Mouse (Mus musculus): Measurements from ENCODE around the gene Slc35g2.
A peak's percentile ranks its signal among the peaks of the same experiment; 100 is the strongest.

Gene Slc35g2

GRCm38 (mm10) chr9:100558991-100559390 lies 11.9 kb downstream of the Slc35g2 start:
- DNase-seq, result peak; percentile 59 to 72

- no peak for DNase-seq
Observed at GRCm38 (mm10) chr9:100558023-100558573, 12.8 kb downstream of the Slc35g2 start.

GRCm38 (mm10) chr9:100555686-100556085 lies 15.2 kb downstream of the Slc35g2 start:
- DNase-seq, result no peak

- DNase-seq, result peak in 1 of 2 experiments; percentile 45
Observed at GRCm38 (mm10) chr9:100548313-100548712, 22.6 kb downstream of the Slc35g2 start.

GRCm38 (mm10) chr9:100546594-100546910 lies 24.3 kb downstream of the Slc35g2 start:
- peak in 1 of 2 experiments; percentile 56 for DNase-seq

GRCm38 (mm10) chr9:100545715-100546593 lies 24.9 kb downstream of the Slc35g2 start, which contains the start of gene Nck1:
TSS of gene Nck1 (minus strand) at chr9:100546134.
- DNase-seq, result peak; percentile 100

- DNase-seq, result no peak
Observed at GRCm38 (mm10) chr9:100544948-100545714, 25.8 kb downstream of the Slc35g2 start.

GRCm38 (mm10) chr9:100535618-100536262 lies 35.1 kb downstream of the Slc35g2 start:
- DNase-seq, result no peak

GRCm38 (mm10) chr9:100534686-100535085 lies 36.2 kb downstream of the Slc35g2 start:
- no peak for DNase-seq

GRCm38 (mm10) chr9:100532847-100533505 lies 37.9 kb downstream of the Slc35g2 start:
- no peak for DNase-seq

GRCm38 (mm10) chr9:100531296-100531695 lies 39.6 kb downstream of the Slc35g2 start:
- no peak for DNase-seq

- no peak for DNase-seq
Observed at GRCm38 (mm10) chr9:100525225-100525624, 45.7 kb downstream of the Slc35g2 start.

GRCm38 (mm10) chr9:100522029-100522428 lies 48.9 kb downstream of the Slc35g2 start:
- DNase-seq, result no peak

GRCm38 (mm10) chr9:100520586-100520985 lies 50.3 kb downstream of the Slc35g2 start:
- peak; percentile 34 to 69 for DNase-seq

- peak in 1 of 2 experiments; percentile 42 for DNase-seq
Observed at GRCm38 (mm10) chr9:100520012-100520411, 50.9 kb downstream of the Slc35g2 start.

- DNase-seq, result no peak
Observed at GRCm38 (mm10) chr9:100507581-100507980, 63.3 kb downstream of the Slc35g2 start.

GRCm38 (mm10) chr9:100506652-100507051 lies 64.2 kb downstream of the Slc35g2 start:
- DNase-seq, result peak in 1 of 2 experiments; percentile 25

- DNase-seq, result peak; percentile 44 to 64
Observed at GRCm38 (mm10) chr9:100505498-100505897, 65.4 kb downstream of the Slc35g2 start.
